Mouse (Mus musculus) hindbrain, embryonic 15.5 days (tissue): ENCODE measurements around the gene Sinhcaf. TPM values are rescaled to one million over a fixed set of nuclear protein-coding genes. Genes with fewer than 3 reads are reported as not detected.
A peak's percentile ranks its signal among the peaks of the same experiment; 100 is the strongest.

Experiments
- ATAC-seq: fragments of 200-750 bp; cut with Nextera tagmentation; 2 replicates; pipeline ENCODE4 v1.8.0; 2017; ENCODE audit warnings: low read depth, moderate number of reproducible peaks, moderate TSS enrichment; ENCODE audit not compliant: low FRiP score
- H3K27ac ChIP-seq: fragments of 300-500 bp; sonication (generic); replicated peaks from 2 replicates; pipeline ENCODE4 v1.5.1; 2015; ENCODE audit warnings: mild to moderate bottlenecking, inconsistent platforms
- H3K27me3 ChIP-seq: fragments of 300-500 bp; sonication (generic); 2 replicates; pipeline ENCODE4 v1.6.1; 2015; ENCODE audit warnings: control low read depth, inconsistent platforms
- H3K36me3 ChIP-seq: fragments of 300-500 bp; sonication (generic); 2 replicates; pipeline ENCODE4 v1.6.1; 2015; ENCODE audit warnings: control low read depth, inconsistent platforms
- H3K4me1 ChIP-seq: fragments of 300-500 bp; sonication (generic); replicated peaks from 2 replicates; pipeline ENCODE4 v1.6.1; 2015; ENCODE audit warnings: control low read depth, inconsistent platforms
- H3K4me2 ChIP-seq: fragments of 300-500 bp; sonication (generic); 2 replicates; pipeline ENCODE4 v1.6.1; 2015; ENCODE audit warnings: moderate library complexity, mild to moderate bottlenecking, inconsistent platforms
- H3K4me3 ChIP-seq: fragments of 300-500 bp; sonication (generic); 2 replicates; pipeline ENCODE4 v1.5.1; 2015; ENCODE audit warnings: mild to moderate bottlenecking, inconsistent platforms
- H3K9ac ChIP-seq: fragments of 300-500 bp; sonication (generic); 2 replicates; pipeline ENCODE4 v1.6.1; 2015; ENCODE audit warnings: inconsistent platforms
- H3K9me3 ChIP-seq: fragments of 300-500 bp; sonication (generic); 2 replicates; pipeline ENCODE4 v1.6.1; 2016; ENCODE audit warnings: control low read depth, inconsistent platforms
- WGBS: fragments of 180-500 bp; shearing (Covaris S2); methylation state at CpG from one replicate; pipeline ENCODE4 v1.1.7; 2015; 5-methylcytosine and 5-hydroxymethylcytosine counted together
- polyA plus RNA-seq: library from polyadenylated mRNA; unstranded; fragments of >200 nt; fragmentation: Nextera tagmentation; extraction: Ambion mirVana; gene quantifications from 2 replicates; pipeline ENCODE4 v1.2.1, GENCODE M21; 2015

The Sinhcaf gene
- polyA plus RNA-seq, 1 experiment from 2014 or later = 44.4 TPM

- 26% methylated on average over 9 of the region's 9 CpGs for WGBS
- Histone ChIP-seq H3K4me3 (no peak overlapping the region), H3K4me2 (no peak overlapping the region), H3K36me3 (no peaks in the 10 kb centered on the region), H3K27ac (no peak overlapping the region), H3K27me3 (no peaks in the 10 kb centered on the region), H3K9ac (no peak overlapping the region), H3K9me3 (no peaks in the 10 kb centered on the region), H3K4me1 (0 out of 2 replicates have a peak, but pooled peaks cover 5% of the 10 kb centered on the region)
- no peak for ATAC-seq
These were observed 26.0 kb upstream of the Sinhcaf start for GRCm38 (mm10) chr6:148972059-148972848.

GRCm38 (mm10) chr6:148971385-148971940 lies 25.2 kb upstream of the Sinhcaf start:
- H3K4me2 ChIP-seq = no peak overlapping the region
- H3K4me3 ChIP-seq = no peak overlapping the region
- H3K27ac ChIP-seq = no peak overlapping the region
- no peaks in the 10 kb centered on the region for H3K9me3 ChIP-seq
- ATAC-seq = no peak
- no peaks in the 10 kb centered on the region for H3K27me3 ChIP-seq
- no peak overlapping the region for H3K9ac ChIP-seq
- WGBS = 39% methylated on average over 9 of the region's 9 CpGs
- H3K4me1 ChIP-seq = 0 out of 2 replicates have a peak, but pooled peaks cover 5% of the 10 kb centered on the region
- H3K36me3 ChIP-seq = no peaks in the 10 kb centered on the region

- H3K9me3 ChIP-seq = no peaks in the 10 kb centered on the region
- WGBS = 48% methylated on average over 1 of the region's 1 CpGs
These were observed 15.0 kb upstream of the Sinhcaf start for GRCm38 (mm10) chr6:148961285-148961684.

DNA sequence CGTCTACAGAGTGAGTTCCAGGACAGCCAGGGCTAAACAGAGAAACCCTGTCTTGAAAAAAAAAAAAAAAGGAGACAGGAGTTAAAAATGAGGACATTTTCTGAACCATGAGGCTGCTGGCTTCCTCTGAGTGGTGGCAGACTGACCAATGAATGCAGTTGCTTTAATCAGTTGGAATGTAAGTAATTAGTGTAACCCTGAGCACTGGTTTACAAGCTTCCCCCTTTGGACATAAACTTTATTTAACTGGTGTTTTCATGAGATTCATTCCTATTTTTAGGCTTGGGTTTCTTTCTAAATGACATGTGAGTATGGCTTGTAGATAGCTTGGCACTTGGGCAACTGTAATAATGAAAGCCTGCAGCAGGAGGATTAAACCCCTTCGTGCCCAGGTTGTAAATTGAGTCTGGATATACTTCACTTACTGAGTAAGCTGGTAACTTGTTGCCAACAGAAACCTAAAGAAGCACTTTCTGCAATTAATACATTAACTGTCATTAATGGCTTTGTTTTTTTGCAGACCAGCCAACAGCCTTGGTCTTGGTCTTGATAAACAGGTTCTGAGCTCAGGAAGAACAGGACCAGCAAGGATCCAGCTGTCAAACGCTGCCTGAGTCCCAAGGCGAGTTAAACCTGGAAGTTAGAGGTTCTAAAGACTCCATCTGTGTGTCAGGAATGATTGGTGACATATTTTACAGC lies 13.4 kb upstream of the Sinhcaf start:
- ATAC-seq = no peak
- Histone ChIP-seq H3K27ac (no peak overlapping the region), H3K9me3 (no peaks in the 10 kb centered on the region), H3K4me1 (no peaks in the 10 kb centered on the region), H3K9ac (no peak overlapping the region), H3K36me3 (no peaks in the 10 kb centered on the region), H3K4me3 (no peak overlapping the region), H3K27me3 (no peaks in the 10 kb centered on the region), H3K4me2 (no peak overlapping the region)
- 76% methylated on average over 4 of the region's 4 CpGs for WGBS

More at GRCm38 (mm10) chr6:148961285-148961684, 15.0 kb upstream of the Sinhcaf start:
- H3K27ac ChIP-seq = no peak overlapping the region
- H3K4me2 ChIP-seq = no peak overlapping the region
- no peak overlapping the region for H3K9ac ChIP-seq
- no peaks in the 10 kb centered on the region for H3K36me3 ChIP-seq
- no peaks in the 10 kb centered on the region for H3K27me3 ChIP-seq
- ATAC-seq = no peak
- H3K4me3 ChIP-seq = no peak overlapping the region
- H3K4me1 ChIP-seq = no peaks in the 10 kb centered on the region

DNA sequence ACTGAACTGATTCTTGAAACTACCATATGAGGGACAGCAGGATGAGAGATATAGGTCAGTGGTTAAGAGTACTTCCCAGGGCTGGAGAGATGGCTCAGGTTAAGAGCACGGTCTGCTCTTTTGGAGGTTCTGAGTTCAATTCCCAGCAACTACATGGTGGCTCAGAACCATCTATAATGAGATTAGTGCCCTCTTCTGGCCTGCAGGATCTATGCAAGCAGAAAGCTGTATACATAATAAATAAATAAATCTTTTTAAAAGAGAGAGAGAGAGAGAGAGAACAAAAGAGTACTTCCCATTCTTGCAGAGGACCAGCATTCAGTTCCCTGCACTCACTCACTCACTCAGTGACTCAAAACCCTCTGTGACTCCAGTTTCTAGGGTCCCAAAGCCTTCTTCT lies 12.4 kb upstream of the Sinhcaf start:
- no peaks in the 10 kb centered on the region for H3K4me1 ChIP-seq
- no peak overlapping the region for H3K4me2 ChIP-seq
- H3K9ac ChIP-seq = no peak overlapping the region
- H3K4me3 ChIP-seq = no peak overlapping the region
- ATAC-seq = no peak
- WGBS = 95% methylated on average over 1 of the region's 1 CpGs
- H3K27ac ChIP-seq = no peak overlapping the region
- no peaks in the 10 kb centered on the region for H3K27me3 ChIP-seq
- H3K36me3 ChIP-seq = no peaks in the 10 kb centered on the region
- H3K9me3 ChIP-seq = no peaks in the 10 kb centered on the region

DNA sequence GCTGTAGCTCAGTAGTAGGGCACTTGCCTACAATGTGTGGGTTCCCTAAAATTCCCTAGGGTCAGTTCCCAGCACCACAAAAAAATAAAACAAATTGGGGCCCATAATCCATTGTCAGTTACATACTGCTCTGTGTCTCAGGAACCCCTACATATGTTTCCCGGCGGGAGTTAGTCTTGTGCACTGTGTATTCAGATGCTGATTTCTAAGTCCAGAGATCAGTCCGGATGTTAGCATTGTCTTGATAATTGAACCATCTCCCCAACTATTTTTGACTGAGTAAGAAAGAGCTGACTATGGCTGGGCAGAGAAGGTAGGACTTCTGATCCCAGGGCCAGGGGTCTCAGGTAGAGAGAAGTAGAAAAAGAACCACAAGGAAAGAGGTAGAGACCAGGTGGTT lies 10.8 kb upstream of the Sinhcaf start:
- no peak overlapping the region for H3K27ac ChIP-seq
- no peak overlapping the region for H3K4me2 ChIP-seq
- no peak overlapping the region for H3K4me3 ChIP-seq
- no peaks in the 10 kb centered on the region for H3K4me1 ChIP-seq
- H3K36me3 ChIP-seq = no peaks in the 10 kb centered on the region
- no peaks in the 10 kb centered on the region for H3K9me3 ChIP-seq
- no peaks in the 10 kb centered on the region for H3K27me3 ChIP-seq
- no peak for ATAC-seq
- H3K9ac ChIP-seq = no peak overlapping the region
- WGBS = 81% methylated on average over 3 of the region's 3 CpGs

DNA sequence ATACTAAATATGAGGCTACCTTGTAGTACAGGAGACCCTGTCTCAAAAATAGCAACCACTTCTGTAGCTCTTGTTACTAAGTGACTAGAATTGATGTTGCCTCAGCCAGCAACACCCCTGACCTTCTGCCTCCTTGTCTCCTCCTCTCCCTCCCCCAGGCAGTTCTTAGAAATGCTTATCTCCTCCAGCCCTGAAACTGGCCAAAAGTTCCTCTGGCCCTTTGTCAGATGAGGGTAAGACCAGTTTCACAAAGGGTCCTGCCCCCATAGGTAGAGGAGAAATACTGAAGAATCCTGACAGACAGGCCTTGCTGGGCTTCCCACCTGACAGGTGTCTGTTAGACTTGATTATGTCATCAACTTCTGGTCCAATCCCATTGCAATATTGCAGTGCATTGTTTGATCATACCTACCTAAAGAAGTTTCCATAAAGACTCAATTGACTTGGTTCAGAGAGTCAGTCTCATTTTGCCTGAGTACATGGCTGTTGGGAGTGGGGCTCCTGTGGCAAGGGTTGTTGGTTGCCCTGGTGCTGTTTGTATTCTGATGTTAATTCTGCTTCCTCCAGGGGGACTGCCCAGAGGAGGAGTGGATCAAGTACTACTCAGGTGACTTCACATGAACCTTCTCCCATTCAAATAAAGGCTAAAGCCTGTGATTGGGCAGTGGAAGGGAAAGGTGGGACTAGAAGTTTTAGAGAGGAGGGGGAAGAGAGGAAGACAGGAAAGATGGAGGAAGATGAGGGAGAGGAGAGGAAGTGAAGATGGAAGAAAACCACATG lies 9.6 kb upstream of the Sinhcaf start:
- Histone ChIP-seq H3K36me3 (no peaks in the 10 kb centered on the region), H3K9me3 (no peaks in the 10 kb centered on the region), H3K27me3 (no peaks in the 10 kb centered on the region), H3K9ac (no peak overlapping the region), H3K4me2 (no peak overlapping the region), H3K4me1 (no peaks in the 10 kb centered on the region), H3K27ac (no peak overlapping the region), H3K4me3 (no peak overlapping the region)
- no peak for ATAC-seq

GRCm38 (mm10) chr6:148946881-148947405 lies 676 bp upstream of the Sinhcaf start:
- Histone ChIP-seq H3K9me3 (no peaks in the 10 kb centered on the region), H3K4me3 (peak overlapping the region; percentile 54), H3K27ac (peak overlapping the region; percentile 74), H3K9ac (peak overlapping the region; percentile 54), H3K4me2 (peak overlapping the region; percentile 71), H3K27me3 (no peaks in the 10 kb centered on the region), H3K36me3 (no peaks in the 10 kb centered on the region), H3K4me1 (peaks cover 10% of the 10 kb centered on the region; the same call in 1 of the 2 replicates)
- 27% methylated on average over 11 of the region's 11 CpGs for WGBS
- ATAC-seq = no peak

DNA sequence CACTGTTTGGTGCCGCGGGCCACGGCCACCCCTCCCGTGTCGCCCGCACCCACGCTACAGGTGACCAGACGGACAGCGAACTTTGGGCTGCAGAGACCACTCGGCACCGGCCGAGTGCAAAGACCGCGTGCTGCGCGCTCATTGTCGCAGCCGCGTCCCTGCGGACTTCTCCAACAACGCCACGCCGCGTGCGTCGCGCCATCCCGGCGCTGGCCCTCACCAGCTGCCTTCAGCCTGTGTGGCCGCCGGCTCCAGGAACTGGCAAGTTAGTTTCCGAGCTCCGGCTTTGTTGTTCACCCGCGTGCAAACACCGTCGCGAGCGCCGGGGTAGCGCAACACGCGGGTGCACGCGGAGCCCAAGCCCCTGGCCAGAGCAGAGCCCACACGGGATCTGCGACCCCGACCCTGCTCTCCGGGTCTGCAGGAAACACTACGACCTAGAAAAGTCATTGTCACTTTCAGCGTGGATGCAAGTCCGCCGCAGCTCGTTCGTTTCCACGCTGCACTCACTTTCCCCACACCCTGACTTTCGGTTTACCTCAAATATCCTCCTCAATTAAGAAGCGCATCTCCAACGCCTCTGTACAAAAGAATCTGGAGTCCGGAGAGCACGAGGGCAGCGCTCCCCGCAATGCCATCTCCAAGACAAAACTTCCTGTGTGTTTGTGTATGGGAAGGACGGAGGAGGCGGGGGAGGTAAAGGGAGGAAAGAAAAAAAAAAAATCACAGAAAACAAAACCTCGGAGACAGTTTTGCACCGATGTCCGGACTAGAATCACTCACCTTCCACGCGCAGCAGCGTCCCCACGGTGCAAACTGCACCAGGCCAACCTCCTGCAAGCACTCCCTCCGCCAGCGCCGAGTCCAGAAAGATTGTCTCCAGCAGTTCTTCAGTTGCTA lies 508 bp downstream of the Sinhcaf start:
- no peaks in the 10 kb centered on the region for H3K9me3 ChIP-seq
- peak; percentile 38 for ATAC-seq

GRCm38 (mm10) chr6:148944767-148945508 lies 1.3 kb downstream of the Sinhcaf start:
- peak overlapping the region; percentile 54 for H3K4me3 ChIP-seq

More for the DNA sequence above, 508 bp downstream of the Sinhcaf start:
- Histone ChIP-seq H3K4me3 (peak overlapping the region; percentile 54), H3K4me2 (peak overlapping the region; percentile 71), H3K9ac (peak overlapping the region; percentile 54), H3K4me1 (peaks cover 10% of the 10 kb centered on the region; the same call in 1 of the 2 replicates), H3K27ac (peak overlapping the region; percentile 74), H3K36me3 (no peaks in the 10 kb centered on the region), H3K27me3 (no peaks in the 10 kb centered on the region)
- under 1% methylated on average over 75 of the region's 75 CpGs for WGBS

More at GRCm38 (mm10) chr6:148944767-148945508, 1.3 kb downstream of the Sinhcaf start:
- Histone ChIP-seq H3K9me3 (no peaks in the 10 kb centered on the region), H3K9ac (peak overlapping the region; percentile 54), H3K4me2 (peak overlapping the region; percentile 71), H3K4me1 (peaks cover 10% of the 10 kb centered on the region; the same call in 1 of the 2 replicates), H3K27ac (peak overlapping the region; percentile 74), H3K36me3 (no peaks in the 10 kb centered on the region), H3K27me3 (no peaks in the 10 kb centered on the region)
- WGBS = under 1% methylated on average over 84 of the region's 92 CpGs
- peak; percentile 66 for ATAC-seq
